Mouse (Mus musculus): Measurements from ENCODE around the gene Tcte2.
A peak's percentile ranks its signal among the peaks of the same experiment; 100 is the strongest.

The Tcte2 gene

DNA sequence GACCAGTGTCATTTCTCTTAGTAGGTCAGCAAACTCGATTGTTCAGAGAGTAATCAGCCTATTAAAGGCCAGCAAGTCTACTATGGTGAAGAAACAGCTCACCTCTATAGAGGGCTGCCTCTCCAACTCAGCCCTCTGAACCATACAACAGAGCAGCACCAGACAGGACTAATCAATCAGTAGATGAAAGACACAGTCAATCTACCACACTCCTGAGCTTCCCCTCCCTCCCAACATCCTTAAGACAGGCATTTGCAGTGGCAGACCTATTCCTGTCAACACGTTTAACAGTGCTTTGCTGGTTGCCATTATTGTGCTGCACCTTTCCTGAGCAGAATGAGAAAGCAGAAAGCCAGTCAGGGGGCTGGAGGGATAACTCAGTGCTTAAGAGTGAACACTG is 16.3 kb downstream of the Tcte2 start:
- no peak for DNase-seq (ENCODE audit: low spot score)

DNA sequence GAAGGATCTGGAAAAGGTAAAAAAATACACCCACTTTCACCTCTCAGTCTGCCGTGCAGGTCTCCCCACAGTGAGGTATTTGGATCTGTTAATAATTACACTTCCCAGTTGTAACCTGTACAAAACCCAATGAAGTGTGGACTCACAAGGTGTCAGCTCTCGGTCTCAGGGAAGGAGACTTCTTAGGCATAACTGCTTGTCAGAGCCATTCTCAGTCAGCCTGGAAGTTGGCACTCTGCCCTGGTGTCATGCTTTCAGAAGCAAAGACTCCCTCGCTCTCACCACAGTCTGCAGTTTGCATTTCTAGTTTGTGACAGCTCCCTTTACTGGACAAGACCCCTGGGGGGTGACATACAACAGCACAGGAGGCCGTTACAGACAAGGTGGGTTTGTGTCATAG is 16.8 kb downstream of the Tcte2 start:
- peak; percentile 53 for DNase-seq (ENCODE audit: low spot score)

- no peak for DNase-seq (ENCODE audit: low spot score)
Observed at GRCm38 (mm10) chr17:13744219-13744618, 17.4 kb downstream of the Tcte2 start.

- peak; percentile 73 for DNase-seq (ENCODE audit: low spot score)
Observed at GRCm38 (mm10) chr17:13743709-13744079, 17.9 kb downstream of the Tcte2 start.

DNA sequence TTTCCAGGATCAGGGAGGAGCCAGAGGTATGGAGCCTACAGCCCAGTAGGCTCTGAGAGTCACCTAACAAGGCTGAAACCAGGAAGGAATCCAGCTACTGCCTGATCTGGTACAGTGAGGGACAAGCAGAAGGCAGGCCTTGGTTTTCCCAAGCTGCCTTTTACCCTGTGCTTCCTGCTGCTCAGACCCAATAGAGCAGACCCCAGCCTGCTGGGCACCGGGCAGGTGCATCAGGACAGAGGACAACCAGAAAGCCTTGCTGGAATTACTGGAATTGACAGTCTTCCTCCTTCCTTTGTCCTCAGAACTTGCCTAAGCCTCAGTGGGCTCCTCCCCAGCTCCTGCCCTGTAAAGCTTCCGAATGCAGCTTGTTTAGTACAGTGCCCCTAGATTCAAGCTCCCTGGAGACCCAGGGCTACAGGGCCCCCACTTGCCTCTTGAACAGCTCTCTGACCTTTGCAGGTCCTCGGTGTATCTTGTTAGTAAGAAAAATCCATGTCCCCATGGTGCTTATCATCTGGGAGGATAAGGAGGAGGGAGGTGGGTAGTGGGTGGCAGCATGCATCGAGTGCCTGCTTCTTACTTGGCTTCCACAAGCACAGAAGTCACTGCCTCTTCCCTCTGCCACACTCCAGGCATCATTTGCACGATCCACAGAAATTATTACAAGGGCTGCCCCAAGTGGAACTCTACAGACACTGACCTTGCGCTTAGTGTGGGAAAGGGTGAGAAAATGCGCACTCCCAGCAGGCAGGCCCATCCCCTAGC is 18.5 kb downstream of the Tcte2 start:
- DNase-seq (ENCODE audit: low spot score), result no peak

DNA sequence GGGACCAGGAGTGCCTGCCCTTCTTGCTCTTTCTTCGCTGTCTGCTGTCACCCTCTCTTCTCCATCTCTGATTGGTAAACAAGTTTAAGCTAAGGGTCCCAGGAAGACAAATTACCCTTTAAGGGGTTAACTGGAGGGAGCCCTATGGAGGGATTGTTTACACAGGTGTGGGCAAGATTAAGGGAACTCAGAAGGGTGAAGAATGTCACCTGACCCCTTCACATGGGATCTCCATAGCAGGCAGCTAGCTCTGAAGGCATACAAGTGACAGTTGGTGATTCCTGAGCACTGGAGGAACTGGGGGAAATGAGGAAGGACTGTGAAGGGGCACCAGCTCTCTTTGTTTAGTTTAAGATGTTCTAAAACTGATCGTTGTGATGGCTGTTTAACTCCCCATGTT is 19.3 kb downstream of the Tcte2 start:
- no peak for DNase-seq (ENCODE audit: low spot score)

DNA sequence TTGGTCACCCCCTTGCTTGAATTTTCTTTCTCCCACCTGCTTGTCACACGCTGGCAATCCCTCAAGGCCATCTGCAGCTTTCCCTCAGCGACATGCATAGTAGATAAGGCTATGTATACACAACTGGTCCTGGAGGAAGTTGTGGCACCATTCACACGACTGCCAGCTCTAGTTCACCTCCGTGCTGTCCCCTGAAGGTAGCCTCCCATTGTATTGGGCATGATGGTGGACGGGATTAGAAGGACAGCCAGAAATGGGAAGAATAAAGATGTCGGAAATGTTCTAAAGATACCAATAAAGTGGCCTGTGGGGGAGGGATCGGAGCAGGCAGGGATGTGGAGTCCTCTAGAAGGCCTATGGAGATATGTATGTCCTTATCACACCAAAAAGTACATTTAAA is 20.0 kb downstream of the Tcte2 start:
- no peak for DNase-seq (ENCODE audit: low spot score)

DNA sequence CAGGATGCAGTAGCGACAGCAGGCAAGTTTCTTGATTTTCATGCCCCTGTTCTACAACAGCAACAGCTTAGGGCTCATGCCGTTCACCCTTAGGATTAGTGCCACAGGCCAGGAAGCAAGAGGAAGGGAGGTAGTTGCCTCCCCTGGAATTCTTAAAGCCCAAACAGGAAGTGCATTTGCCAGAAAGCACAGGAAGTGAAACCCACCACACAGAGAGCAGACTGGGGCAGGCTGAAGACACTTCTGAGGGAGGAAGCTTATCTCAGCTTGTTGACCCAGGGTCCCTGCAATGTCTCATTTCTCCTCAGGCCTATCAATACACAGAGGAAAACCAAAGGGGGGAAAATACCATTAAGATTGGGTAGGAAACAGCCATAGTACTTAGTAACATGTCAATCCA is 20.8 kb downstream of the Tcte2 start:
- DNase-seq (ENCODE audit: low spot score), result no peak

GRCm38 (mm10) chr17:13739981-13740380 is 21.6 kb downstream of the Tcte2 start:
- DNase-seq (ENCODE audit: low spot score), result no peak

- no peak for DNase-seq (ENCODE audit: low spot score)
Observed at GRCm38 (mm10) chr17:13738916-13739315, 22.7 kb downstream of the Tcte2 start.

DNA sequence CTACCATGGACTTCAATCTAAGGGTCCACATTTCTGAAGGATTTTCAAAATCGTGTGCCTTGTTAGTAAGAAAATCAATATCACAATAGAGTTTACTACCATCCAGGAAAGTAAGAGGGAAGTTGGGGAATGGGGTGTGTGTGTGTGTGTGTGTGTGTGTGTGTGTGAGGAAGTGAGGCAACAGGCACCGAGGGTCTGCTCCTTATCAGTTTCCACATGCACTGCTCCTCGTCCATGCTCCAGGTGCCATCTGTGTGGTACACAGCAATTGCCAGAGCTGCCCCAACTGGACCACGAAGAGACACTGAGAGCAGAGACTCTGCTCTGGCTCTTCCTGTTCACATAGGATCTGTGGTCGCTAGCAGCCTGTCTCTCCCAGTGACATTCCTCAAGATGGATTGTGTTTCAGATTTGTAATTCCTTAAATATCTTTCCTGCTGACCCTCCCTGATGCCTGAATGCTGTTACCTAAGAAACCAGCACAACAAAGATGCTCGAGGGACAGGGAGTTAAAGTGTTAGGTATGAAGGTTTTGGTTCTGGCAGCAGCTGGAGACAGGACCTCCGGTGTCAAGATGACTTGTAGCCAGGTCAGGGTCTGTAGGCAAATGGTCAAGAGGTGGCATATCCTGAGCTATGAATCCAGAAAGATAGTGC is 23.4 kb downstream of the Tcte2 start:
- DNase-seq (ENCODE audit: low spot score), result no peak

- no peak for DNase-seq (ENCODE audit: low spot score)
Observed at GRCm38 (mm10) chr17:13737336-13737735, 24.3 kb downstream of the Tcte2 start.

DNA sequence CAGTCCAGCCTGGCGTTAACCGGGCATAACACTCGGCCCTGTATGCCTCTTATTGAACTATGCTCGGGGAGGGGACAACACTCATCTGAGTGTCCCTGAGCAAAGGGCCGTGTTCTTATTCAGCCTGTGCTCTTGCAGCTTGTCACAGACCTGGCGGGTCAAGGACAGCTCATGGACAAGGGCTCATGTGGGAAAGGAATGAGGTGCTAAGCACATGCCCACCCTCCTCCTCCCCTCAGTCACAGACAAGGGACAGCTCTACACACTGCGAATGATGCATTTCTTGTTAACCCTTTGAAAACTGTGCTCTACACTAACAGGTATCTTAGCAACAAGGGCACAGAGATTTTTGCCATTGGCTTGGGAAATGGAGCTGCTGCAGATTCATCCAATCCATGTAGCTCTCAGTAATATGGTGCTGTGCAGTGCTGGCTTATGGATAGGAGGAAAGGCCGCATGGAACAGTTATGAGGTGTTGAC is 25.8 kb downstream of the Tcte2 start:
- DNase-seq (ENCODE audit: low spot score), result no peak

- no peak for DNase-seq (ENCODE audit: low spot score)
Observed at GRCm38 (mm10) chr17:13735057-13735456, 26.6 kb downstream of the Tcte2 start.

- DNase-seq (ENCODE audit: low spot score), result no peak
Observed at GRCm38 (mm10) chr17:13733971-13734370, 27.7 kb downstream of the Tcte2 start.

- DNase-seq (ENCODE audit: low spot score), result no peak
Observed at GRCm38 (mm10) chr17:13732685-13733084, 28.9 kb downstream of the Tcte2 start.

DNA sequence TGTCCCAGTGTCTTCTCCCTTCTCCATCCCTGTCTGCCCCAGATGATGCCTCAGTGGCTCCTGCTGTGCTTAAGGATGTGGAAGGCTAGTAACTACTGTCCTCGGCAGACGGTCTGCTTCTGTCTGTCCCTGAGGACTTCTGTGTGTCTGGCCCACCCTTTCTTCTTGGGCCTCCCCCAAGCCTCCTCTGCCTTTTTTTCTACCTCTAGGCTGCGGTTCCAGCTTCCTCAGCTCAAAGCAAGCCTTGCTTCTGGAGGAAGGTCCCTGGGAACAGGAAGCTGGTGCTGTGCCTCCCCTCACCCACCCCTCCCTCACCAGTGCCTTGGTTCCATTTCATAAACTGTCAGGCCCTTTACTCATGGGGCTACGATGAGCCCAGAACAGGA is 29.9 kb downstream of the Tcte2 start:
- no peak for DNase-seq (ENCODE audit: low spot score)

- DNase-seq (ENCODE audit: low spot score), result no peak
Observed at GRCm38 (mm10) chr17:13730980-13731726, 30.5 kb downstream of the Tcte2 start.

DNA sequence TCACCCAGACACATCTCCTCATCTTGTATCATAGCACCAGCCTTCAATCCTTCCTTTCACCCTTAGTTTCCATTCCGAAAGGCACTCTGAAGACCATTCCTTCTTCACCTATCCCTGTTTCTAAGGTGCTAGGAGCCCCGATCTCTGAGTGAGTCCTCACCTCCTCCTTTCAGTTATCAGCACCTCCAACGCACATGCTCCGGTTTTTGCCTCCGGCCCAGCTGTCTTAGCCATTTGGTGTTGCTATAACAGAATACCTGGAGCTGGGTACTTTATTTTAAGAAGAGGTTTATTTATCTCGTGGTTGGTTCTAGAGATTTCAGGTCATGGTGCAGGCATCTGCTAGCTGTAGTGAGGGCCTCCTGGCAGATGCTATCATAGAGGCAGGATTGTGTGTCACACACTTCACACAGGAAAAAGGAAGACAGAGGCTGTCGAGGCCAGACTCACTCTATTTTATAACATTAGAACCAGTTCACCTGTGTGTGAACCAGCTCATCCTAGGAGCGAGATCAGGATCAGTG is 34.7 kb downstream of the Tcte2 start:
- DNase-seq (ENCODE audit: low spot score), result no peak

DNA sequence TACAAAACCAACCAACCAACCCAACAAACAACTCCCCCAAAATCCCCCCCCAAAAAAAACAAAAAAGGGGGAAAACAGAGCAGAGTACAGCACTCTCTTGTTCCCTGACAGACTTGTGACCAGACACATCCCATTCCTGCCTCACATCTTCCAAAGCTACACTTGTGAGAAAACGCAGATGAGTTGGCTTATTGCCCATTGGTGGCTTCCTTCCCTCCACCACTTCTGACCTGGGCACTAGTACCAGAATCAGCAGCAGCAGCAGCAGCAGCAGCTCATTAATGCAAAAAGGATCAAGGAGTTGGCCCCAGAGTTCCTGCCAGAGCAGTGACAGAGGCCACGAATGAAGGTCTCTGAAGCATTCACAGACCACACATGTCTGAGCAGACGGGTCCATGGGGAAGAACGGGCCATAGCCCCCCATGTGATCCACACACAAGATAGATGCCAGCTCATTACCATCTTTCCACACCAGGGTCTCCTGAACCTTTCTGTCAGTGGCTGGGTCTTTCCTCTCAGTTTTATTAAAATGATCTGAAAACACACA is 36.5 kb downstream of the Tcte2 start:
- no peak for DNase-seq (ENCODE audit: low spot score)

DNA sequence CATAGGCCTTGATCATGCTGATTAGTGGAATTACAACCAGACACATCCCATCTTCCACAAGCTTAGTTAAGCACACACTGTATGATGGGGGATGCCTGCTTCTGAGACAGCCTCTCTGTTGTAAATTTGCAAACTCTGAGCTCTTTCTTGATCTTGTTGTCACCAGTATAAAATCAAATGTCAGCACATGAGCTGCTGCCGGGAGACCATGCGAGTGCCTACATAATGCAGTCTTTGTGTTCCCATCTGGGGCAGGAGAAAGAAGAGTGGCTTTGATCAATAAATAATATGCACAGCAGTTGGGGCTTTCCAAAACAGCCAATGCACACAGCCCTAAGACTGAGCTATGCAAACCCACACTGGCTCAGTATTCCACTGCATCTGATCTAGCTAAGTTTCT is 39.2 kb downstream of the Tcte2 start:
- no peak for DNase-seq (ENCODE audit: low spot score)

- no peak for DNase-seq (ENCODE audit: low spot score)
Observed at GRCm38 (mm10) chr17:13721372-13721771, 40.3 kb downstream of the Tcte2 start.

- DNase-seq (ENCODE audit: low spot score), result no peak
Observed at GRCm38 (mm10) chr17:13720187-13720586, 41.4 kb downstream of the Tcte2 start.
